Mouse (Mus musculus) testis, postnatal 10 days (tissue): ENCODE measurements around the gene Fhl4.

ENCODE experiments used
- DNase-seq: peaks from one replicate; pipeline ENCODE4 v3.0.0; 2021; ENCODE audit warnings: low spot score

Gene Fhl4

GRCm38 (mm10) chr10:85102247-85103084, at the start of gene Fhl4, which contains the start of gene Tmem263:
Gene Fhl4, minus strand, starts transcription at chr10:85102495.
Gene Tmem263, plus strand, starts transcription at chr10:85102627.
- peak; percentile 93 for DNase-seq

- no peak for DNase-seq
Measured at GRCm38 (mm10) chr10:85149226-85149625, 46.9 kb upstream of the Fhl4 start.

- no peak for DNase-seq
Measured at GRCm38 (mm10) chr10:85146282-85146681, 44.0 kb upstream of the Fhl4 start.

GRCm38 (mm10) chr10:85141465-85141864, 39.2 kb upstream of the Fhl4 start:
- DNase-seq, result no peak

GRCm38 (mm10) chr10:85136573-85136972, 34.3 kb upstream of the Fhl4 start:
- no peak for DNase-seq

GRCm38 (mm10) chr10:85128453-85128852, 26.2 kb upstream of the Fhl4 start:
- no peak for DNase-seq

GRCm38 (mm10) chr10:85127395-85128287, 25.3 kb upstream of the Fhl4 start, which contains the start of gene Mterf2:
Gene Mterf2, minus strand, starts transcription at chr10:85128027.
- DNase-seq, result peak; percentile 88

GRCm38 (mm10) chr10:85125184-85125583, 22.9 kb upstream of the Fhl4 start:
- no peak for DNase-seq

GRCm38 (mm10) chr10:85114409-85114808, 12.1 kb upstream of the Fhl4 start:
- no peak for DNase-seq

GRCm38 (mm10) chr10:85103085-85103885, 990 bp upstream of the Fhl4 start:
- DNase-seq, result peak; percentile 50

GRCm38 (mm10) chr10:85101841-85102240, 454 bp downstream of the Fhl4 start:
- peak; percentile 59 for DNase-seq

- no peak for DNase-seq
Measured at GRCm38 (mm10) chr10:85071605-85072152, 30.6 kb downstream of the Fhl4 start.

GRCm38 (mm10) chr10:85054876-85055275, 47.4 kb downstream of the Fhl4 start:
- DNase-seq, result no peak

- no peak for DNase-seq
Measured at GRCm38 (mm10) chr10:85052451-85052850, 49.8 kb downstream of the Fhl4 start.

GRCm38 (mm10) chr10:85050668-85051208, 51.6 kb downstream of the Fhl4 start:
- no peak for DNase-seq

GRCm38 (mm10) chr10:85048008-85048407, 54.3 kb downstream of the Fhl4 start:
- no peak for DNase-seq

GRCm38 (mm10) chr10:85046585-85046984, 55.7 kb downstream of the Fhl4 start:
- no peak for DNase-seq
